Mouse (Mus musculus): ENCODE measurements around the gene Hacd1.

DNA sequence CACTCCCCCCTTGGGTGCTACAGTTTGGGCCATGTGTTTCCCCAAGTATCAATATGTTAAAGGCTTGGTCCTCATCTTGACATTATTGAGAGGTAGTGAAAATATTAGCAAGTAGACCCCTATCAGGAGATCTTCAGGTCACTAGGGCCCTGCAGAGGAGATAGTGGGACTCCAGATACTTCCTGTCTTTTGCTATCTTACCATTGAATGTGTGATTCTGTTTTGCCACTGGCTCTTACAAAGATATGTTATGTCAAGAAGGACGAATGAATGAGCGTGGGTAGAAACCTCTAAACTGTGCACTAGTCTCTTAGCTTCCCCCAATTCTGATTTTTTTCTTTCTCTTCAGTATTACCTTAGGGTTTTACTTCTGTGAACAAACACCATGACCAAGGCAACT is 13.1 kb upstream of the Hacd1 start:
- TF ChIP-seq CTCF (IDR thresholded peaks at IDR 0.05) (no peak), EP300 (IDR thresholded peaks at IDR 0.05) (no peak)
